Mouse (Mus musculus) MEL (cell line): ENCODE data around the gene Dcaf5. TPM values are rescaled to one million over a fixed set of nuclear protein-coding genes. Genes with fewer than 3 reads are reported as not detected.

Experiments used
- DNase-seq: peaks from one replicate; pipeline ENCODE4 v3.0.0; 2011; ENCODE audit warnings: low read depth, low spot score
- H3K27ac ChIP-seq: 2 replicates; pipeline ENCODE4 v1.5.1; 2012; ENCODE audit warnings: low read depth, mild to moderate bottlenecking, control low read depth, low read length, moderate library complexity; ENCODE audit not compliant: control insufficient read depth
- H3K27me3 ChIP-seq, 2 experiments: fragments of 150-350 bp in 1 of 2; sonication (generic) in 1 of 2; 2 replicates each; pipeline ENCODE4 v1.6.1; 2012; ENCODE audit warnings: low read length in 2 of 2, mild to moderate bottlenecking in 2 of 2, improper control_type of control experiment in 1 of 2, moderate library complexity in 1 of 2; ENCODE audit not compliant: insufficient read depth in 2 of 2, control insufficient read depth in 1 of 2
- H3K36me3 ChIP-seq, 2 experiments: 2 replicates each; pipeline ENCODE4 v1.6.1; 2012 to 2014; ENCODE audit warnings: low read length in 2 of 2, improper control_type of control experiment in 1 of 2, inconsistent platforms in 1 of 2, mild to moderate bottlenecking in 1 of 2; ENCODE audit not compliant: insufficient read depth in 2 of 2, control insufficient read depth in 1 of 2
- H3K4me1 ChIP-seq, 2 experiments: fragments of 150-350 bp in 1 of 2; sonication (generic) in 1 of 2; 2 replicates each; pipeline ENCODE4 v1.6.1; 2012; ENCODE audit warnings: low read length in 2 of 2, improper control_type of control experiment in 1 of 2, mild to moderate bottlenecking in 1 of 2; ENCODE audit not compliant: insufficient read depth in 2 of 2, control insufficient read depth in 1 of 2
- H3K4me3 ChIP-seq, 2 experiments: fragments of 150-350 bp in 1 of 2; sonication (generic) in 1 of 2; 2 replicates each; pipeline ENCODE4 v1.5.1; 2012; ENCODE audit warnings: low read depth in 2 of 2, low read length in 2 of 2, mild to moderate bottlenecking in 2 of 2, moderate library complexity in 2 of 2, control low read depth in 1 of 2, improper control_type of control experiment in 1 of 2; ENCODE audit not compliant: control insufficient read depth in 1 of 2, insufficient read depth in 1 of 2
- H3K79me2 ChIP-seq: 2 replicates; pipeline ENCODE4 v1.6.1; 2012; ENCODE audit warnings: mild to moderate bottlenecking, low read length, moderate library complexity; ENCODE audit not compliant: control insufficient read depth, poor library complexity, insufficient read depth
- H3K9ac ChIP-seq: 2 replicates; pipeline ENCODE4 v1.6.1; 2012; ENCODE audit warnings: low read depth, mild to moderate bottlenecking, control low read depth, low read length, moderate library complexity; ENCODE audit not compliant: control insufficient read depth, poor library complexity, severe bottlenecking
- H3K9me3 ChIP-seq: fragments of 150-350 bp; sonication (generic); replicated peaks from 2 replicates; pipeline ENCODE4 v1.6.1; 2012; ENCODE audit warnings: mild to moderate bottlenecking, low read length, improper control_type of control experiment, moderate library complexity; ENCODE audit not compliant: insufficient read depth
- BHLHE40 ChIP-seq: IDR thresholded peaks from 2 replicates; pipeline ENCODE4 v1.6.1; 2012; ENCODE audit warnings: low read depth, mild to moderate bottlenecking, inconsistent platforms, low read length, improper control_type of control experiment, borderline replicate concordance
- CHD1 ChIP-seq: IDR thresholded peaks from 2 replicates; pipeline ENCODE4 v1.6.1; 2012; ENCODE audit warnings: low read depth, mild to moderate bottlenecking, inconsistent platforms, low read length, improper control_type of control experiment
- CHD2 ChIP-seq: IDR thresholded peaks from 2 replicates; pipeline ENCODE4 v1.6.1; 2011; ENCODE audit warnings: low read length, improper control_type of control experiment
- ELF1 ChIP-seq: IDR thresholded peaks from 2 replicates; pipeline ENCODE4 v1.6.1; 2014; ENCODE audit warnings: low read depth, mild to moderate bottlenecking, inconsistent platforms, low read length, improper control_type of control experiment, moderate library complexity
- ETS1 ChIP-seq: IDR thresholded peaks from 2 replicates; pipeline ENCODE4 v1.6.1; 2012; ENCODE audit warnings: low read depth, mild to moderate bottlenecking, inconsistent platforms, low read length, improper control_type of control experiment, moderate library complexity
- GABPA ChIP-seq: IDR thresholded peaks from 2 replicates; pipeline ENCODE4 v1.6.1; 2012; ENCODE audit warnings: low read depth, mild to moderate bottlenecking, inconsistent platforms, low read length, improper control_type of control experiment, moderate library complexity
- HCFC1 ChIP-seq: IDR thresholded peaks from 2 replicates; pipeline ENCODE4 v1.6.1; 2012; ENCODE audit warnings: low read depth, mild to moderate bottlenecking, inconsistent platforms, low read length, improper control_type of control experiment, moderate library complexity
- MAX ChIP-seq: IDR thresholded peaks from 2 replicates; pipeline ENCODE4 v1.6.1; 2011; ENCODE audit warnings: low read length, improper control_type of control experiment
- MAZ ChIP-seq: IDR thresholded peaks from 2 replicates; pipeline ENCODE4 v1.6.1; 2012; ENCODE audit warnings: low read depth, mild to moderate bottlenecking, inconsistent platforms, low read length, improper control_type of control experiment
- MXI1 ChIP-seq: IDR thresholded peaks from 2 replicates; pipeline ENCODE4 v1.6.1; 2011; ENCODE audit warnings: mild to moderate bottlenecking, low read depth, low read length, improper control_type of control experiment
- MYB ChIP-seq: IDR thresholded peaks from 2 replicates; pipeline ENCODE4 v1.6.1; 2011; ENCODE audit warnings: mild to moderate bottlenecking, low read depth, low read length, improper control_type of control experiment
- NRF1 ChIP-seq: IDR thresholded peaks from 2 replicates; pipeline ENCODE4 v1.6.1; 2014; ENCODE audit warnings: low read depth, mild to moderate bottlenecking, inconsistent platforms, low read length, improper control_type of control experiment, moderate library complexity; ENCODE audit not compliant: poor library complexity, insufficient read depth, severe bottlenecking
- POLR2A ChIP-seq, 2 experiments: IDR thresholded peaks; 2 replicates each; pipeline ENCODE4 v1.6.1; 2011 to 2012; ENCODE audit warnings: low read length in 2 of 2, mild to moderate bottlenecking in 2 of 2, control low read depth in 1 of 2, improper control_type of control experiment in 1 of 2, low read depth in 1 of 2, moderate library complexity in 1 of 2; ENCODE audit not compliant: control insufficient read depth in 1 of 2, insufficient read depth in 1 of 2, poor library complexity in 1 of 2
- SIN3A ChIP-seq: IDR thresholded peaks from 2 replicates; pipeline ENCODE4 v1.6.1; 2012; ENCODE audit warnings: low read length, improper control_type of control experiment, inconsistent platforms
- SMC3 ChIP-seq: IDR thresholded peaks from 2 replicates; pipeline ENCODE4 v1.6.1; 2011; ENCODE audit warnings: low read depth, low read length, improper control_type of control experiment
- TCF12 ChIP-seq: IDR thresholded peaks from 2 replicates; pipeline ENCODE4 v1.6.1; 2014; ENCODE audit warnings: low read depth, mild to moderate bottlenecking, inconsistent platforms, low read length, improper control_type of control experiment, moderate library complexity
- USF1 ChIP-seq: IDR thresholded peaks from 2 replicates; pipeline ENCODE4 v1.6.1; 2014; ENCODE audit warnings: low read depth, mild to moderate bottlenecking, inconsistent platforms, low read length, improper control_type of control experiment, moderate library complexity
- USF2 ChIP-seq, 2 experiments: IDR thresholded peaks; 2 replicates each; pipeline ENCODE4 v1.6.1; 2011 to 2012; ENCODE audit warnings: improper control_type of control experiment in 2 of 2, low read length in 2 of 2, borderline replicate concordance in 1 of 2, inconsistent platforms in 1 of 2, low read depth in 1 of 2, mild to moderate bottlenecking in 1 of 2; ENCODE audit not compliant: insufficient read depth in 1 of 2
- ZC3H11A ChIP-seq: IDR thresholded peaks from 2 replicates; pipeline ENCODE4 v1.6.1; 2012; ENCODE audit warnings: low read depth, mild to moderate bottlenecking, inconsistent platforms, low read length, improper control_type of control experiment
- ZMIZ1 ChIP-seq: IDR thresholded peaks from 2 replicates; pipeline ENCODE4 v1.6.1; 2012; ENCODE audit warnings: low read depth, mild to moderate bottlenecking, inconsistent platforms, low read length, improper control_type of control experiment, moderate library complexity
- polyA plus RNA-seq, 2 experiments: library from polyadenylated mRNA; stranded (reverse) in 1 of 2; unstranded in 1 of 2; fragments of >175 nt in 1 of 2; fragments of >200 nt in 1 of 2; gene quantifications; 2 replicates each; pipeline versions ENCODE4 v1.2.1 to v1.2.4; 2012; ENCODE audit warnings: low replicate concordance in 2 of 2, low read depth in 1 of 2; ENCODE audit not compliant: insufficient read length in 2 of 2, insufficient read depth in 1 of 2, missing spikeins in 1 of 2
- total RNA-seq: library from RNA; depleted of rRNA; stranded (reverse); fragments of 300-350 nt; gene quantifications from 2 replicates; pipeline ENCODE4 v1.2.3, GENCODE M21; 2012

Gene Dcaf5
- total and polyA plus RNA-seq, 3 experiments: 8.1 to 15.6 TPM; not detected in 1

DNA sequence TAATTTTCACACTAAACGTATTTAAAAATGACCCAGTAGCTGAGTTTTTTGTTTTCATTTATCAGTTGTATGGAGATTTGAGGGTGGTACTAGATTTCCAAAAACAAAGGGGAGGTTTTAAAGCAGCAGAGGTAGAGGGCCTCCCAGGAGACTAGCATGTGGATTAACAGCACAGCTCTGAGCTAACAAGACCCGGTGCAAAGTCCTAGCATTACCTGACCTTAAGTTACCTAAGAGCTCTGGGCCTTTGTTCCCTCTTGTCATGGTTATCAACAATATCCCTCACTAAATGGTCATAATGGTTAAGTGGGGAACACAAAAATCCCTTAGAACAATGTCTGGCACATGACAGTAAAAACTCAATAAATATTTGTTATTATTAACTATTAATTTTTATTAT lies 37.3 kb downstream of the Dcaf5 start:
- Histone ChIP-seq H3K9ac (no peak overlapping the region), H3K4me3 (no peak overlapping the region), H3K36me3 (peaks cover 0 to 15% of the 10 kb centered on the region in 2 experiments; a peak in 2 of 4 replicates), H3K9me3 (no peaks in the 10 kb centered on the region), H3K27me3 (no peaks in the 10 kb centered on the region), H3K79me2 (no peaks in the 10 kb centered on the region), H3K27ac (no peak overlapping the region), H3K4me1 (no peaks in the 10 kb centered on the region)
- no peak for DNase-seq
- TF ChIP-seq SIN3A (no peak), GABPA (no peak), SMC3 (no peak), CHD2 (no peak), MYB (no peak), BHLHE40 (no peak), USF1 (no peak)

DNA sequence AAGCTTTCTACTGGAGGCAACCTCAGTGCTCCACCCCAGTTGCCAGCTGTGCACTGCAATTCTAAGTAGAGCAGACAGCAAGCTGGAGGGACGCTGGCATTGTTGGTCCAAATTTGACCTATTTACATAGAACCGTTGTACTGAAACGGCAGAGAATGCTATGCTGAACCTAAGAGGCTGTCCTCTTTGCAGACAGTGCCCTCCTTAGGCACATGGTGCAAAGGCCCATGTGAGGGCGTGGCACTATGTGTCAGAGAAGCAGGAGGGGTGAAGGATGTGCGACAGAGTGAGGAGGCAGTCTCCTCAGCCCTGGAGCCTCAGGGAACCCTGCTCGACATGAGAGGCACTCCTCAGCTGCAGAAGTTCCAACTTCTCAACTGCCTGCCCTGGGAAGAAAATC lies 40.0 kb downstream of the Dcaf5 start:
- Histone ChIP-seq H3K79me2 (no peaks in the 10 kb centered on the region), H3K27me3 (no peaks in the 10 kb centered on the region), H3K9me3 (no peaks in the 10 kb centered on the region), H3K4me1 (no peaks in the 10 kb centered on the region), H3K36me3 (peaks cover 0 to 12% of the 10 kb centered on the region in 2 experiments; a peak in 2 of 4 replicates)
- DNase-seq: no peak
- TF ChIP-seq CHD2 (no peak), MYB (no peak), MAZ (no peak), POLR2A (IDR thresholded peaks at IDR 0.05; ENCODE audit: control insufficient read depth in 1 of 2, insufficient read depth in 1 of 2, low read depth in 1 of 2, low read length in 2 of 2, poor library complexity in 1 of 2) (no peak), ELF1 (no peak), CHD1 (no peak), ETS1 (no peak), HCFC1 (no peak), USF2 (IDR thresholded peaks at IDR 0.05; ENCODE audit: borderline replicate concordance in 1 of 2, insufficient read depth in 1 of 2, low read depth in 1 of 2, low read length in 2 of 2) (no peak), TCF12 (no peak), MXI1 (no peak), NRF1 (no peak), ZMIZ1 (no peak), ZC3H11A (no peak), MAX (no peak)
- TF ChIP-seq, all 39 proteins: peak for 0
- Histone ChIP-seq H3K27ac (no peak overlapping the region), H3K9ac (no peak overlapping the region), H3K4me3 (no peak overlapping the region)
